Mouse (Mus musculus) fat pad, adult 2 months (tissue): Measurements from ENCODE around the gene Zmiz2.
"Not testable (repeated sequence)": the region's sequence is repeated elsewhere in the genome, so short reads cannot be mapped to it uniquely, and the experiment has no call there.

Source experiments
- DNase-seq: peaks from one replicate; pipeline ENCODE4 v3.0.0-alpha.2; 2011; ENCODE audit warnings: low read depth, low spot score; ENCODE audit errors: extremely low read depth

Gene Zmiz2

GRCm38 (mm10) chr11:6395565-6395964 lies 6.7 kb downstream of the Zmiz2 start:
- DNase-seq, result no peak

GRCm38 (mm10) chr11:6398141-6398540 lies 9.3 kb downstream of the Zmiz2 start:
- DNase-seq, result no peak

GRCm38 (mm10) chr11:6402515-6403510 lies 13.9 kb downstream of the Zmiz2 start:
- no peak for DNase-seq

GRCm38 (mm10) chr11:6403830-6404405 lies 15.0 kb downstream of the Zmiz2 start:
- no peak for DNase-seq

DNA sequence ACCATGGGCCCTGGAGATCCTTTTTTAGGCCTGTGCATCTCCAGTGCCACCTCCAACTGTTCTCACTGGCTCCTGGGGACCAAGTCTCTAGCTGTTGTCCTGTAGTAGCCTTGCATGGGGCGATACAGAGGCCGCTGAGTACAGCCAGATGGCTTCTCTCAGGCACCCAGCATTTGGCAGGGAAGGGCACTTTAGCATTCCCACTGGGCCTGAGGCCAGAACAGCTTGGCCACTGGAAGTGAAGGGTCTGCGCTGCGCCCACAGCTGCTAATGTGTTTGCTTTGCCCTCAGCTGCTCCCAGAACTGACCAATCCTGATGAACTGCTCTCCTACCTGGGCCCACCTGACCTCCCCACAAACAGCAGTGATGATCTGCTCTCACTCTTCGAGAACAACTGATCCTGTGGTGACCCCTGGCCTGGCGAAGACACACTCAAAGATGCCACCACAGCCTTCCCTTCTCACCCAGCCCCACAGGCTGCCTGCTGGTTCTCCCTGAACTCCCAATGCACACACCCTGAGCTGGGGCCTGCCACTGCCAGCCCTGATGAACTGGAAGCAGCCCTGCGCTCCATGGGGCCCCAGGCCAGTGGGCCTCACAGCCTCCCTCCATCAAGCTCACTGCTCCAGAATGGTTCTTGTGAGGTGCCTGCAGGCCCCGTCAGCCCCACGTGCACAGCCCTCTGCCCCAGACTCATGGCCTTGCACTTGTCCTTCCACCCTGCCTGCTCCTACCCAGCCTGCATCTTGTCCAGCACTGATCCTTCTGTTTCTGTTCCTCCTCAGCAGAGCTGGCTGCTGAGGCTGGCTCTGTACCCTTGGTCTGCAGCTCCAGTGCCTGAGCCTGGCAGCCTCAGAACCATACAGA lies 16.1 kb downstream of the Zmiz2 start:
- DNase-seq, result no peak

DNA sequence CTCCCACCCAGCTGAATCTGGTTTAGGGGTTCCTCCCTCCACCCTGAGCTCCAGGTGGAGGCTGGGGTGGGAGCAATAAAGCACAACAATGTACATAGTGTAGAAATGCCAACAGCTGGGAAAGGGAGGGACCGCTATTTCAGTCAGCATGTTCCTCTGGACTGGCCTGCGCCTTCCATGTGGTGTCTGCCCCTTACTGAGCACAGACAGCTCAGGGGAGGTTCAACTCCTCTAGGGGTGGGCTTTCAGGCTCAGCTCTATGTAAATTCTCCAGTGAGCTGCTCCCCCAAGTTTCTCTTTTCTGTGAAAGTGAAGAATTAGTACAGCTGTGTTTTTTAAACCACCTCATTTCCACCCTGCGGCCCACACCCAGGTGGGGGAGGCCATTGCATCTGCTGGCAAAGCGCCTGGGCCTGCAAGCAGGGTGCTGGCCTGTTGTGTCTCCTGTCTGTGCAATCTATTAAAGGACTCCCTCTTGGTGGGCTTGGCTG lies 16.8 kb downstream of the Zmiz2 start:
- DNase-seq, result no peak

GRCm38 (mm10) chr11:6406251-6407161 lies 17.6 kb downstream of the Zmiz2 start:
- no peak for DNase-seq

DNA sequence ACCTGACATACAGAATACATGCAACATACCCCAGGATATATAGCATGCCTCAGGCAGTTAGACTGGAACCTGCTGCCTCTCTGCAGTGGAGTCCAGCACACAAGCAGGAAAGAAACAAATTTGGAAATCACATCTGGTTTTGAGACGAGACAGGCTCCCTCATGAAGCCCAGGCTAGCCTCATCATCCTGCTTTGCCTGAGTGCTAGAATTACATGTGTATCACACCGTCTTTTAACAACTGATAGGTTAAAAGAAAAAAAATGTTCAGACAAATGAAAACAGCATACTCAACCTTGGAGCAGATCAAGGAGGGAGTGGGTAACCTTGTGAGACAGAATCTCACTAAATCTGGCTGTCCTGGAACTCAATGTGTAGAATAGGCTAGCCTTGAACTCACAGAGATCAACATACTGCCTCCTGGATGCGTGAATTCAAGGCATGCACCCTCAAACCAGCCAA lies 18.3 kb downstream of the Zmiz2 start:
- DNase-seq, result no peak

- no peak for DNase-seq
These were observed 21.3 kb downstream of the Zmiz2 start for GRCm38 (mm10) chr11:6410050-6410602.

GRCm38 (mm10) chr11:6410755-6411154 lies 21.9 kb downstream of the Zmiz2 start:
- not testable (repeated sequence) for DNase-seq

GRCm38 (mm10) chr11:6411684-6412083 lies 22.8 kb downstream of the Zmiz2 start:
- no peak for DNase-seq

- no peak for DNase-seq
These were observed 24.4 kb downstream of the Zmiz2 start for GRCm38 (mm10) chr11:6413264-6413663.

DNA sequence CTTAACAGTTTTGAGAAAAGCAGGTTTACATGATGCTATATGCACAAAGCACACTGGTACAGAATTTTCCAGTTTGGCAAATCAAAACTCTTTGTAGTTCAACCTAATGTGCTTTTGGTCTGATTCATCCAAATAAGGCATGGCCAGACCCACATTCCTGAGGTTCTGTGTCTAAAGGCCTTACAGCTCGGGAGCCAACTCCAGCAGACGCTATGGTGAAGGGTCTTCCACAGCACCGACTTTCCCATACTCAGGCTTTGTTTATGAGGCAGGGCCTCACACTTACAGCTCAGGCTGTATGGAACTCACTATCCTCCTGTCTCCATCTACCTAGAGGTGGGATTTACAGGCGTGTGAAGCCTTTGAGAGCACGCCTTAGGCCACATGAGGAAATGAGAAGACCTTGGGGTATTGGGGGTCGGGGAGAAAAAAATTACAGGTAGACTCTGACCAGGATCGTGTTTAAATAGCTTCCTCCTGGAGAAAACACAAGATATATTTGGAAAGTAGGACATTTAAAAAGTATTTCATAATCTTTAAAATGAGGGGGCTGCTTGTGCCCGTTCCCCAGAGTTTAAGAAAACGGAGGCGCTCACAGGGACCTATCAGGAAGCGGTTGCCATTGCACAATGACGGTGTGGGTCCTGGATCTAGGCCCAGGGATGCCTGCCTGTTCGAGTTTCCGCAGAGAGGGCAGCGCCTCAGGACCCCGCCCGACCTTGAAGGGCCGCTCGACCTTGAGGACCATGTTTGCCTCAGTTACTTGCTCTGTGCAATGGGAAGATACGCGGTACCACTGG lies 26.1 kb downstream of the Zmiz2 start, which contains the start of gene Ppia:
Gene Ppia, plus strand, starts transcription at position 693 of the 800 bp plus-strand sequence.
- no peak for DNase-seq

DNA sequence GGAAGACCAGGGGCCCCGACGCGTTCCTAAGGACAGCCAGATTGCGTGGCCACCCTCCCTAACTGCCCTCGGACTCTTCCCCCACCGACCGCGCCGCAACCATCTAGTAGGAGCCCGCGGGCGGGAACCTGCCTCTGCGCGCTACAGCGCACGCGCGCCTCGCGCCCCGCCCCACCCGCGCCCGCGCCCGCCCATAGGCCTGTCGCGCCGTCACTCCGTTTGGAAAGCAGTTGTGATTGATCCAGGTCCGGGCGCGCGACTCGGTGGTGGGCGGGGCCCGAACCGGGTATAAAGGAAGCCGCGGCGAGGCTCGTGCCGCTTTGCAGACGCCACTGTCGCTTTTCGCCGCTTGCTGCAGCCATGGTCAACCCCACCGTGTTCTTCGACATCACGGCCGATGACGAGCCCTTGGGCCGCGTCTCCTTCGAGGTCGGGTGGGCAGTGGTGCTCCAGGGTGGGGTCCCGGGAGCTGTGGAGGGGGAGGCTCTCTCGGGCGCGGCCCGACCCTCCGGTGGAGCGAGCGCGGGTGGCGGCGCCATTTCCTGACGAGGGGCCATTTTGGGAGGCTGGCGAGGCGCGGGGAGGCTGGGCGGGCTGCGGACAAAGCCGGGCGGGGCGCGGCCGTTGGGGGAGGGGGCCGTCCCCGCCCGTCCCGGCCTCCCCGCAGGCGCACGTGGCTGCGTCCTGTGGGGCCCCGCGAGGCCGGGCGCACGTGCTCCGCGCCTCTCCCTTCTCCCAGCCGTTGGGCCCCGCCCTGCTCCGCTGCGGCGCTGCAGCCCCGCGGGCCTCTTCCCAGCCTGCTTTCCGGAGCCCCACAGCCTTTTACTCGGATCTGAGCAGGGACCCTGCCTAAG lies 26.9 kb downstream of the Zmiz2 start:
- no peak for DNase-seq

- no peak for DNase-seq
These were observed 27.6 kb downstream of the Zmiz2 start for GRCm38 (mm10) chr11:6416405-6417034.

DNA sequence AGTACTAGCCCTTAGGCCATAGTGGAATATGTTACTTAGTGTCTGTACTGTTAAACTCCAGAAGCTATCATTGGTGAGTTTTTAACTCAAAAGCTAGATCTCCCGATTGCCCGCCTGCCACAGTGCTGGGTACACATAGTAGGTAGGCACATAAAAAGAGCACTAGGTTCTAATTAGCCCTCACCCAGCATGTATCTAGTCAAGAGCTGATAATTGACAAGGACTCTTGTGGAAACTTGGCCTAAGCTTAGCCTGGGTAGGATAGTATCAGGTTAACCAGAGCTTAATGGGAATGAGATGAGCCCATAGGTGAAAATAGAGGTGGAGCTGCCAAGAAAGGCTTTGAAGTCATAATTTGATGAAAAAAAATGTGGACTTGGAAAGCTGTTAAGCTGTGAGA lies 28.2 kb downstream of the Zmiz2 start:
- no peak for DNase-seq

DNA sequence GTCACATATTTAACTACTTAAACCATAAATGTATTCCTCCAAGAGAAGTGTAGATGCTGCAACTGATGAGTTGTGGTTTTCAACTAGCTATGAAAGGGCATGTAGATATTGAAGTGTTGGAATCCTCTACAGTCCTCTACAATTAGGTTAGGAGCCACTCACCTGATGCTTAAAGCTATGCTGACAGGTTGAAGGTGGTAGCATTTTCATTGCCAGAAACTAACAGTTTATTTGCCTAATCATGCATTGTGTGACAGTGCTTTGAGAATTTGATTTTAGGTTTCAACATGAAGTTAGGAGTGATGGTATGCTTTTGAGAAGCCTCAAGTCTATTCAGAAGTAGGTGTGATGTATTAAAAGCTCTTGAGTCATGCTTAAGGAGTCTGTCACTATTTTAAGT lies 28.6 kb downstream of the Zmiz2 start:
- DNase-seq, result no peak
